Mouse (Mus musculus) forebrain, embryonic 10.5 days (tissue): ENCODE data around the gene Gas2l1. TPM values are rescaled to one million over a fixed set of nuclear protein-coding genes. Genes with fewer than 3 reads are reported as not detected.

Experiments
- DNase-seq: peaks from one replicate; pipeline ENCODE4 v3.0.0-alpha.2; 2017; ENCODE audit warnings: low spot score; ENCODE audit errors: extremely low spot score
- H3K27ac ChIP-seq: fragments of 300-500 bp; sonication (generic); 2 replicates; pipeline ENCODE4 v1.5.1; 2016; ENCODE audit warnings: mild to moderate bottlenecking
- H3K27me3 ChIP-seq: fragments of 300-500 bp; sonication (generic); 2 replicates; pipeline ENCODE4 v1.6.1; 2016; ENCODE audit warnings: mild to moderate bottlenecking; ENCODE audit not compliant: poor library complexity, severe bottlenecking
- H3K36me3 ChIP-seq: fragments of 300-500 bp; sonication (generic); replicated peaks from 2 replicates; pipeline ENCODE4 v1.6.1; 2016; ENCODE audit warnings: mild to moderate bottlenecking, moderate library complexity
- H3K4me1 ChIP-seq: fragments of 300-500 bp; sonication (generic); 2 replicates; pipeline ENCODE4 v1.6.1; 2016
- H3K4me3 ChIP-seq: fragments of 300-500 bp; sonication (generic); 2 replicates; pipeline ENCODE4 v1.5.1; 2016; ENCODE audit warnings: mild to moderate bottlenecking, moderate library complexity
- H3K9me3 ChIP-seq: fragments of 300-500 bp; sonication (generic); 2 replicates; pipeline ENCODE4 v1.6.1; 2016; ENCODE audit warnings: mild to moderate bottlenecking, moderate library complexity
- WGBS: fragments of 180-500 bp; shearing (Covaris S2); methylation state at CpG from one replicate; pipeline ENCODE4 v1.1.7; 2016; 5-methylcytosine and 5-hydroxymethylcytosine counted together
- polyA plus RNA-seq: library from polyadenylated mRNA; unstranded; fragments of >200 nt; fragmentation: Nextera tagmentation; extraction: Ambion mirVana; gene quantifications from 2 replicates; pipeline ENCODE4 v1.2.1, GENCODE M21; 2016

The Gas2l1 gene
- polyA plus RNA-seq, 1 experiment from 2014 or later = 20.9 TPM

DNA sequence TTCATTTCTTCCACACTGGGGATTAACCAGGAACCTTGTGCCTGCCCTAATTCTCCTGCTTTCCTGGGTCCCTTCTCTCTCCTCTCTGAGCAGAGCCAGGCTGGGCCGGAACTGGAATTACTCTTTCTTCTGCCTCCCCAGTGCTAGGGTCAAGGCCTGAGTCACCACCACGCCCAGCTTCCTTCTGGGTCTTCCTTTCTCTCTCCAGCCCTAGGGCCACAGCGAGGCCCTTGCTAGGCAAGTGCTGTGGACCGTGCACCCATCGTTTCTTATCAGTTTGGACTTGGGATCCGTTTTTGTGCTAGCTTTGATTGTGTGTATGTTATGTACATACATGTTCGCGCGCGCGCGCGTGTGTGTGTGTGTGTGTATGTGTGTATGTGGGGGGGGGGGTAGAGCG is 11.0 kb downstream of the Gas2l1 start:
- Histone ChIP-seq H3K36me3 (no peaks in the 10 kb centered on the region), H3K27ac (no peak overlapping the region), H3K27me3 (peaks cover 45% of the 10 kb centered on the region), H3K9me3 (no peaks in the 10 kb centered on the region), H3K4me1 (peaks cover 43% of the 10 kb centered on the region), H3K4me3 (no peak overlapping the region)
- DNase-seq = no peak
- 91% methylated on average over 14 of the region's 14 CpGs for WGBS

DNA sequence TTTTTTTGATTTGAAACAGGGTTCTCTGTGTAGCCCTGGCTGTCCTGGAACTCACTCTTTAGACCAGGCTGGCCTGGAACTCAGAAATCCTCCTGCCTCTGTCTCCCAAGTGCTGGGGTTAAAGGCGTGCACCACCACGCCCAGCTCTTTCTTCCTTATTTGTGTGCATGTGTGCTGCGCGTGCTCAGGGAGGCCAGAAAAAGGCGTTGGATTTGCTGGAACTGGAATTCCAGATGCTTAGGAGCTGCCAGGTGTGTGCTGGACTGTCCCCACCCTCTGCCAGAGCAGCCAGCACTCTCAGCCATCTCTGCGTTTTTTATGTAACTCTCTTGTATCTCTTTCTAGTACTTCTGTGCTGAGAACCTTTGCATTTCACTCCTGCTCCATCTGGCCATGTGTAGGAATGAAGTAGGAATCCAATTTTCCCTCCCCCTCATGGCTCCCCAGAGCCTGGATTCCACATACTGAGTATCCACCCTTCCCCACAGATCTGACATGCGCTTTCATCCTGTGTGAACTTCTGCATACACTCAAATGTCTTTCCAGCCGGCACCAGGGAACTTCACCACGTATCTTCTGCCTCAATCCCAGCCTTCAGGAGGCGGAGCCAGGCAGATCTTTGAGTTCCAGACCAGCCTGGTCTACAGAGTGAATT is 12.8 kb downstream of the Gas2l1 start:
- Histone ChIP-seq H3K27ac (no peak overlapping the region), H3K36me3 (no peaks in the 10 kb centered on the region), H3K4me1 (peaks cover 24% of the 10 kb centered on the region), H3K4me3 (no peak overlapping the region), H3K9me3 (no peaks in the 10 kb centered on the region), H3K27me3 (peaks cover 27% of the 10 kb centered on the region)
- 79% methylated on average over 10 of the region's 10 CpGs for WGBS
- DNase-seq = no peak

DNA sequence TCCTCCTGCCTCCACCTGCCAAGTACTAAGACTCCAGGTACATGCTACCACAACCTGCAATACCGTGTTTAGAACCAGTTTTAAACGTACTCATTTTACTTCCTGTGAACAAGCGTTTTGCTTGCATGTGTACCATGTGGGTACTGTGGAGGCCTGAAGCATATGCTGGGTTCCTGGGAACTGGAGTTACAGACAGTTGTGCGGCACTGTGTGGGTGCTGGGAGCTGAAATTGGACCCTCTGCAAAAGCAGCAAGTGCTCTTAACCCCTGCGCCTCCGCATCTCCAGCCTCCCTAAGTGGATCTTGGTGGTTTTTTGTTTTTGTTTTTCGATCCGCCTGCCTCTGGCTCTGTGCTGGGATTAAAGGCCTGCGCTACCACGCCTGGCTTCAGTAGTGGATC is 13.5 kb downstream of the Gas2l1 start:
- Histone ChIP-seq H3K27me3 (peaks cover 20% of the 10 kb centered on the region), H3K36me3 (no peaks in the 10 kb centered on the region), H3K4me1 (peaks cover 19% of the 10 kb centered on the region), H3K4me3 (no peak overlapping the region), H3K27ac (no peak overlapping the region), H3K9me3 (no peaks in the 10 kb centered on the region)
- no peak for DNase-seq
- WGBS = 76% methylated on average over 10 of the region's 10 CpGs

DNA sequence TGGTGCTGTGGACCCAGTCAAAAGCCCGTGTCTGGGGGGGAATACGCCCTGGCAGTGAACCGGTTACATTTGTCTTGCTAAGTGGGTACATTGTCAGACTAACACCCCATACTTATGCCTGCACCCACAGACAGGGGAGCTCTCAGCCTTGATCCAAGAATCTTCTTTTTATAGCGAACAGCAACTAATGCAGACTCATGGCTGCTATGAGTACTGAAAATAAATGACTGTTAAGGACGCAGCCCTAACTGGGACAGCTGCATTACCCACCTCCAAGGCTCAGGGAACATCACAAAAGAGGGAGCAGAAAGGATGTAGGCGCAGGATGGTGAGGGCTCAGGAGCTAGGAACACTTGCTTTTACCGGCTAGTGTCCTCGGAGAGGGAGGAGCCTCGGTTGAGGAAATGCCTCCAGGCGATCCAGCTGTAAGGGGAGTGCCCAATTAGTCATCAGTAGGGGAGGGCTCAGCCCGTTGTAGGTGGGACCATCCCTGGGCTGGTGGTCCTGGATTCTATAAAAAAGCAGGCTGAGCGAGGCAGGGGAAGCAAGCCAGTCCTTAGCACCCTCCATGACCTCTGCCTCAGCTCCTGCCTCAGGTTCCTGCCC is 18.7 kb downstream of the Gas2l1 start:
- WGBS = 49% methylated on average over 12 of the region's 12 CpGs
- no peak for DNase-seq
- no peak overlapping the region for H3K27ac ChIP-seq

DNA sequence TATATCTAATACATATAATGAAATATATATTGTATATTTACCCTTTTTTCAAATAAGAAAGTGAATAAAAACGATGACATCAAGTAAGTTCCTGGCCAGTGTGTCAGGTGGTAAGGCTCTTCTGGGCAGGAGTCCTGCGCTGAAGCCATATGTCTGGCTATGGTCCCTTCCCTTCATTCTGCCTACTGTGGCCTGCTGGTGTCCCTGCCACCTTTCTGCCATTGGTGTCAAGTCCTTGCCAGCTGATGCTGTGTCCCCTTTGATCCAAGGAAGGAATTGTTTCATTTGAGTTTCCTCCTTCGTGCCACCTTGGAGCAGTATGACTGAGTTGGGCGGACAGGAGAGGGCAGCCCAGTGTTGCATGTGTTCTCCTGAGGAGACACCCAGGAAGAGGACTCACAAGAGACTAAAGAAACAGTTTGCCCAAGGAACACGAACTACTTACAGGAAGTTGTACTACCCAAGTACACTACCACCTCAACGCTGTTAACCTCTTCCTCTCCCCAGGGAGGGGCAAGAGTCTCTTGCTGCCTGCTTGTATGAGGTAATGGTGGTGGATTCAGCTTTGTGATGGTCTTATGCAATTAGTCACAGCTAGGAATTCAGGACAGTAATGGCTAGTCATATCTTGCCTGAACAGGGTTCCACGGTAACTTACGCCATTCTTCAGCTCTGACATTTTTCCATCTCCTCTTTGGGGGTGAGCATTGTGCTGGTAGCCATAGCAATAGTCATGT is 22.3 kb downstream of the Gas2l1 start:
- peaks cover 6% of the 10 kb centered on the region for H3K4me1 ChIP-seq
- WGBS = 93% methylated on average over 8 of the region's 8 CpGs
- peaks cover 54% of the 10 kb centered on the region for H3K36me3 ChIP-seq
- H3K27me3 ChIP-seq = no peaks in the 10 kb centered on the region
- no peak for DNase-seq
- H3K9me3 ChIP-seq = no peaks in the 10 kb centered on the region
- no peak overlapping the region for H3K27ac ChIP-seq
- H3K4me3 ChIP-seq = no peak overlapping the region

More for the DNA sequence above, 18.7 kb downstream of the Gas2l1 start:
- Histone ChIP-seq H3K27me3 (no peaks in the 10 kb centered on the region), H3K9me3 (no peaks in the 10 kb centered on the region), H3K4me1 (peaks cover 6% of the 10 kb centered on the region), H3K36me3 (peaks cover 18% of the 10 kb centered on the region), H3K4me3 (no peak overlapping the region)

DNA sequence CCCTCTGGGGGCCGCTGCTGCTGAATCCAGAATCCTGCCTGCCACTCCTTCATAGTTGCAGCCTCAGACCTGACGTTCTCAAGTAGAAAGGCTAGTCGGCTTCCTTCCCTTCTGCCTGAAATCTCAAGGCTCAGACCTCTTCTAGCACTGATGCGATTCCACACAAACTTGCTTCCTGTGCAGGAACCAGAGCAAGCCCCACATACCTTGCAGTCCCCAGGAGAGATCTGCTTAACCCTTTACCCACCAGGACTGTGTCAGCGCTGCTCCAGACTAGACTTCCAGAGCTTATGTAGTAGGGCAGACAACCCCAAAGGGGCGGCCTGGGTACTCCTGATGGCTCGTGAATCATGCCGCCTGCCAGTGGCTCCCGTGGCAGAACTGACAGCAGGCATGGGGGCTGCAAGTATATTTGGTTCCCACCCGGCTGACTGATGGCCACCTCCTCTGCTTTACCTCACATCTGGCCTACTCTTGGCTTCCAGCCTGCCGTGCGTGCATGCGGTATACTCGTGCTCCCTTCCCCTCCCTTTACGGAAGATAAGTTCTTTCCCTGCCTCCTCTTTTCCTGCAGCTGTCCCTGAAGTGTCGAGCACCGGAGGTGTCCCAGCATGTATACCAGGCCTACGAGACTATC is 23.9 kb downstream of the Gas2l1 start:
- no peak for DNase-seq
- no peak overlapping the region for H3K4me3 ChIP-seq
- H3K9me3 ChIP-seq = no peaks in the 10 kb centered on the region
- 87% methylated on average over 18 of the region's 18 CpGs for WGBS
- H3K4me1 ChIP-seq = peaks cover under 1% of the 10 kb centered on the region; the same call in 1 of the 2 replicates
- H3K36me3 ChIP-seq = peaks cover 70% of the 10 kb centered on the region
- H3K27ac ChIP-seq = no peak overlapping the region
- H3K27me3 ChIP-seq = no peaks in the 10 kb centered on the region

DNA sequence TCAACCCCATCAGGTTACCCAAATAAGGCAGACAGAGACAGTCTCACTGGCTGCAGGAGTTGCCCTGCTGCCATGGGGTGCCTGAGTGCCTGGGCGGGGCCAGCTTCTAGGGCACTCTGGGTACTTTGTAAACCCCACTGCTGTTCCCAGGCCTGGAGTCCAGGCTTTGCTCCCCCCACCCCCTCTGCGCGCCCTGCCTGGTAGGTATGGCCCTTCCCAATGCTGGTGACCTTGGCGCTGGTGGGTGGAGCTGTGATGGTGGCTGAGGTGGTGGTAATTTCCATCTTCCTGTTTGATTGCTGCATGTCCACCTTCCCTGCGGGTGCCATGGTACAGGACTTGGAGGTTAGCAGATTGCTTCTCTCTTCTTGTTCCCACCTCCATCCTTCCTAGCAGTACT is 24.5 kb downstream of the Gas2l1 start:
- Histone ChIP-seq H3K4me3 (no peak overlapping the region), H3K9me3 (no peaks in the 10 kb centered on the region), H3K36me3 (peaks cover 76% of the 10 kb centered on the region), H3K4me1 (no peaks in the 10 kb centered on the region), H3K27ac (no peak overlapping the region), H3K27me3 (no peaks in the 10 kb centered on the region)
- 89% methylated on average over 5 of the region's 5 CpGs for WGBS
- no peak for DNase-seq

DNA sequence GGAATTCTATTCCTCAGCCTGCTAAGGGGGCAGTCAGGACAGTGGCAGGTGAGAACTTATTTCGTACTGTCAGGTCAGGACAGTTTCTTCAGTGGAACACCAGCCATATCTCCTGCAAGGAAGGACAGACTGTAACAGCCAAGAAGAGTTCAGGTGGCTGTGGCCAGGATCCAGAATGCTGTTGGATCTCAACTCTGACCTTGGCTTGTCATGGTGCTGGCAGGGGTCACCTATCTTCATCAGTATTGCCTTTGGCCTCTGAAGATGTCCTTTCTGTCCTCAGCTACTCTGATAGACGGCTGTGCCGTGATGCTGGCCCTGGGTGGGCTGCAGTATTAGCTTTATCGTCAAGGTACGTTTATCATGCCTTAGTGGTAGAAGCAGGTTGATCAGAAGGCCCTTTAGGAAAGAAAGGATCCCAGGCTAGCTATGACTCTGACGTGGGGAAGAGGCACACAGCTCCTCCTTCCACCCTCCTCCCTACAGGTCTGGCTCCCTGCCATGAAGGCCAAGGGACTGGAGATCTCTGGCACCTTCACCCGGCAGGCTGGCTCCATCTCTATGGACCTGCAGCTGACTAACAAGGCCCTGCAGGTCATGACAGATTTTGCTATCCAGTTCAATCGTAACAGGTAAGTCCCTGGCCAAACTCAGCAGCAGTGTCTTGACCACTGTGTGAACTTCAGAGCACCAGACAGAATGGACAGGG is 27.8 kb downstream of the Gas2l1 start:
- no peaks in the 10 kb centered on the region for H3K27me3 ChIP-seq
- DNase-seq = no peak
- no peaks in the 10 kb centered on the region for H3K9me3 ChIP-seq
- H3K36me3 ChIP-seq = peaks cover 99% of the 10 kb centered on the region
- no peaks in the 10 kb centered on the region for H3K4me1 ChIP-seq
- H3K4me3 ChIP-seq = no peak overlapping the region
- 90% methylated on average over 8 of the region's 8 CpGs for WGBS
- no peak overlapping the region for H3K27ac ChIP-seq

DNA sequence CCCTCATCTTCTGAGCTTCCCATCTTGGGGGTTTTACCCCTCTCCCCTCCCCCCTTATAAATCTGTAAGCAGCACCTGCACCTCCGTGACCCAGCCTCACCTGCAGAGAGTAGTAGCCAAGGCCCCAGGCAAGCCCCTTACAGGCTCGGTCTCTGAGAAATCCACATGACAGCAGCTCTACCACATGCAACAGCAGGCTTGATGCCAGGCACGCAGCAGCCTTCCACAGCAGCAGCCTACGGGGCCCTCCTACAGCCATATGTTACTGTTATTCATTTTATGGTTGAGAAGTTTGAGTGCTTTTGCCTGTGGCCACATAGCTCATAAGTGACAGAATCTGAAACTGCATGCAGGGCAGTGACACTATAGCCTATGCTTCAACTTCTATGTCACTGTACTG is 29.7 kb downstream of the Gas2l1 start:
- WGBS = 95% methylated on average over 4 of the region's 4 CpGs
- Histone ChIP-seq H3K36me3 (peaks cover 99% of the 10 kb centered on the region), H3K27me3 (no peaks in the 10 kb centered on the region), H3K27ac (no peak overlapping the region), H3K9me3 (no peaks in the 10 kb centered on the region), H3K4me1 (no peaks in the 10 kb centered on the region), H3K4me3 (no peak overlapping the region)
- no peak for DNase-seq

DNA sequence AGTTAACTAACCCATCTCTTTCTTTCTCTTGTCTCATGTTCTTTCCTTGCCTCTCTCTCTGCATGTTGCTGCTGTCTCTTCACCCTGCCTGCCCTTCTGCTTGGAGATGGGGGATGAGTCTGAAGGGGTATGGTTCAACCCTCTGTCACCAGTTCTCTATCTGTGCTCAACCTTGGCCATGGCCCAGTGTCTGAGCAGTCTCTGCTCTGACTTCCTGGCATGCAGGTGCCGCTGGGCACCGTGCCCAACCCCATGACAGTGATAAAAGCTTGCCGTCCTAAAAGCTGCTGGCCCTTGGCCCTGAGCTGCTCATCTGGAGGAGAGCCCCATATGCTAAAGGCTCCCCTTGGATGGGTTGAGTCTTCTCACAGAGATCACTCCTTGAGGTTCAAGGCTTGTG is 32.0 kb downstream of the Gas2l1 start:
- Histone ChIP-seq H3K27ac (no peak overlapping the region), H3K36me3 (peaks cover 99% of the 10 kb centered on the region), H3K4me3 (no peak overlapping the region), H3K27me3 (no peaks in the 10 kb centered on the region), H3K4me1 (no peaks in the 10 kb centered on the region), H3K9me3 (no peaks in the 10 kb centered on the region)
- DNase-seq = no peak
- WGBS = 96% methylated on average over 3 of the region's 3 CpGs

DNA sequence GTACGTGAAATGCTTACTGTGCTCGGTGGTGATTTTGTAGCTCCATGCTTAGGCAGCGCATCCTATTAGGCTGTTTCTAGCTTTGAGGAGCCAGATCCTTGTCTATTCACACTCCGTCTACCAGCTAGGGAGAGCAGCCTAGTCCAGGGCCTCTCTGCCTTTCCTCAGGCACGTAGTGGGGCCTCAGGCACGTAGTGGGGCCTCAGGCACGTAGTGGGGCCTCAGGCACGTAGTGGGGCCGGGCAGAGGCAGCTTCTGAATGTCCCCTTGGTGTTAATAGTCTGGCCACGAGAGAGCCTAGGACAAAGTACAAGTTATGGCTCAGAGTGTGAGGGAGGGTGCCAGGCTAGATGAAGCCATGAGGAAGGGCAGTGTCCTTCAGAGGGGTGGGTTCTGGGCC is 32.4 kb downstream of the Gas2l1 start:
- no peak overlapping the region for H3K27ac ChIP-seq
- H3K9me3 ChIP-seq = no peaks in the 10 kb centered on the region
- H3K27me3 ChIP-seq = no peaks in the 10 kb centered on the region
- no peak overlapping the region for H3K4me3 ChIP-seq
- H3K4me1 ChIP-seq = no peaks in the 10 kb centered on the region
- 93% methylated on average over 10 of the region's 10 CpGs for WGBS
- H3K36me3 ChIP-seq = peaks cover 99% of the 10 kb centered on the region
- DNase-seq = no peak

DNA sequence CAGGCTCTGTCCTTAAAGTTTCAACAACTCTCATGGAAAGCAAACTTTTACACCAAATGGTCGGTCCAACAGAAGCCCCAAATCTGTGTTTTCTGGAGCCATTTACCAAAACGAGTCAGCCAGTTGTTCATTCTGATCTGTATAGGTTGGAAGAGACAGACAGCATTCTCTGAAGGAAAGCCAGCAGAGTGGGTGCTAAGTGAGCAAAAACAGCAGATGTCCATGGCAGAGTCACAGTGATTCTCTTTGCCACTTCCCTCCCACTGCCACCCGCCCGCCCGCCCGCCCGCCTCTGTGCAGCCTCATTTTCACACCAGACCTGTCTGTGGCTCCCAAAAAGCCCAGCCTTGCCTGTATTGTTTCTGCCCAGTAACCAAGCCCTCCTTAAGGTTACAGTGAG is 36.9 kb downstream of the Gas2l1 start:
- no peak for DNase-seq
- H3K27ac ChIP-seq = no peak overlapping the region
- H3K27me3 ChIP-seq = no peaks in the 10 kb centered on the region
- no peaks in the 10 kb centered on the region for H3K4me1 ChIP-seq
- 96% methylated on average over 7 of the region's 7 CpGs for WGBS
- H3K36me3 ChIP-seq = peaks cover 100% of the 10 kb centered on the region
- no peak overlapping the region for H3K4me3 ChIP-seq
- H3K9me3 ChIP-seq = no peaks in the 10 kb centered on the region
